Mouse (Mus musculus) MN1 (cell line): ENCODE results near the gene Zic1.

ENCODE experiments used
- DNase-seq: peaks from one replicate; pipeline ENCODE4 v3.0.0-alpha.2; 2016; ENCODE audit warnings: low spot score

The Zic1 gene

DNA sequence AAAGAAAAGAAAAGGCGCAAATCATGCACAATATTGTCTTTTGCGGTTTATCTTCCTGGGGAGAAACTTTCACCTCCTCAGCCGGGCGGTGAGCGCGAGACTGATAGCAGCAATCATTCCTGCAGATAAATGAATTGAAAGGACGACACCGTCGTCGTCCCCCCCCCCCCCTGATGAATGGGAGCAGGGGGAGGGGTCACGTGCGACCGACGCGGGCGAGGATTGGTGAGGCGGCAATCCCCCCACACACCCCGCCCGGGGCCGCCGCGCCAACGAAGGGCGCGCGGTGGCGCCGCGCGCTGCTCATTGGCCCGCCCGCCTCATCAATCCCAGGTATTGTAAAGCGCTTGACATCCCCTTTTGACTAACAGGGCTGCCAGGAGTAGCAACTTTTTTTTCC, at the start of gene Zic1:
Gene Zic1 (minus strand): TSS at position 147 of the 400 bp plus-strand sequence.
- DNase-seq: no peak

GRCm38 (mm10) chr9:91414007-91414661, 48.5 kb upstream of the Zic1 start:
- no peak for DNase-seq

DNA sequence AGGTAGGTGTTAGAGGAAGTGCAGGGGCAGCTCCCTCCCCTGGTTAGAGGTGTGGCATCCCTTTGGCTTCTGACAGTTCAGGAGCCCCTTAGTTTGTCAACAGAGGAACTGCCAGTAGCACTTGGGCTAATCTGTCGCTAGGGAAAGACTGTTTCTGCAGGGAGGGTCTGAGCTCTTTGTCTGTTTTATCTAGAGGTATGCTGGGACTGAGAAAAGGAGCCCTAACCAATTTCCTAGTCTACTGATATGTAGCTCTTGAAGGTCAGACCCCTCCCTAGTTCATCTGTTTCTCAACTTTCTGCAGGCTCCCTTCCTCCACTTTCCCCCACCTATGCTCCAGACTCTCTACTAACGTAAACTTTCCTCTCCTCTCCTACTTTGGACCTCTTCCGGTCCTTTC, 44.2 kb upstream of the Zic1 start:
- DNase-seq: no peak

GRCm38 (mm10) chr9:91406258-91406763, 40.7 kb upstream of the Zic1 start:
- DNase-seq: no peak

- DNase-seq: no peak
These were observed 40.2 kb upstream of the Zic1 start for GRCm38 (mm10) chr9:91405753-91406178.

DNA sequence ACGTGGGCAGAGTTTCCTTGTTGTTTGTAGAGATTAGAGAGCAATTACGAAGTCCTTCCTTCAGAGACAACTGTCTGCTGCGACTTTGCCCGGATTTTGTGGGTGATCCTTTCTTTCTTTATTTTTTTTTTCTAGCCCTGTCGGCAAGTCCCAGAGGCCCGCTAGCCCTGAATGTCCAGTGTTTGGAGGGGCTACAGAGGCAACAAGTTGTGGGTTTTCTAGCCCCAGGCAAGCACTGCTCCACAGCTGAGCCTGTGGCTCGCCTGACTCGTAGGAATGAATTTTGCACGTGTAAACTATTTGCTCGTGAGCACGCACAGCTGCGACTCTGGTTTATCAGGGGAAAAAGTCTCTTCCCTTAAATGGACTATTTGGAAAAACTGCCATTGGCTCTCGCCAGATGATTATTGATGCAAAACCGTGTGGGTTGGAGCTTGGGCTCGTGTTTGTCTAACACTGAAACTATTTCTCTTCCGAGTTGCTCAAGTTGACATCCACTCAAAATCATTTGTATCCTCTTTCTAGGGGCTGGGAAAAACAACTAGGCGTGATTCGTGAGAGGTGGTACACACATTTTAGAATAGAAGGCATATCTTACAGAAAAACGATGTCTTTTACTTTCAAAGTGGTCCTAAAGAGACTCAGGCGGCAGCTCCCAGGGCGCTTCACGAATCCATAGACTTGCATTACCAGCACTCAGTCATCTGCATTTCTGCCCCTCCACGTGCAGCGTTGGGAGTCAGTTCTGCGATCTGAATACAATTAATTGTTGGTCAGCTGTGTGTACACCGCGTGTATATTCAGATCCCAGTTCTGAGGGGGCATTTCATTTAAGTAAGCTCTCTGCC, 39.5 kb upstream of the Zic1 start:
- no peak for DNase-seq

- DNase-seq: no peak
These were observed 38.6 kb upstream of the Zic1 start for GRCm38 (mm10) chr9:91404229-91404628.

- no peak for DNase-seq
These were observed 35.9 kb upstream of the Zic1 start for GRCm38 (mm10) chr9:91401471-91401870.

GRCm38 (mm10) chr9:91400482-91401093, 35.0 kb upstream of the Zic1 start:
- no peak for DNase-seq

DNA sequence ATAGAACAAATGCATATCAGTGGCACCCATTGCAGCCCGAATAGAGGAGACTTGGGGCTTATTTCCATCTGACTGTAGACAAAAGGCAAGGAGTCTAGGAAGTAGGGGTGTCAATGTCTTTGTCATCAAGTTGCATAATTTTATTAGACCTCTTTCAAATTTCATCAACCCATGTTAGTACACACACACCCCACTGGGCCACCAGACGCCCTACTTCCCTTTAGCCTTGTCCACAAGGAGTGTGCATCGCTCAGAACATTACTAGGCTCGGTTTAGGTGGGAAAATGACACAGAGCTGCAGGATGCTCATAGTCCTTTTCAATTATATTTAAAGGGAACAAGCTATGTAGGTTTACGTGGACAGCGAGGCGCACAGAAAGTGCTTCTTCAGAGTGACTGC, 34.4 kb upstream of the Zic1 start:
- DNase-seq: no peak

DNA sequence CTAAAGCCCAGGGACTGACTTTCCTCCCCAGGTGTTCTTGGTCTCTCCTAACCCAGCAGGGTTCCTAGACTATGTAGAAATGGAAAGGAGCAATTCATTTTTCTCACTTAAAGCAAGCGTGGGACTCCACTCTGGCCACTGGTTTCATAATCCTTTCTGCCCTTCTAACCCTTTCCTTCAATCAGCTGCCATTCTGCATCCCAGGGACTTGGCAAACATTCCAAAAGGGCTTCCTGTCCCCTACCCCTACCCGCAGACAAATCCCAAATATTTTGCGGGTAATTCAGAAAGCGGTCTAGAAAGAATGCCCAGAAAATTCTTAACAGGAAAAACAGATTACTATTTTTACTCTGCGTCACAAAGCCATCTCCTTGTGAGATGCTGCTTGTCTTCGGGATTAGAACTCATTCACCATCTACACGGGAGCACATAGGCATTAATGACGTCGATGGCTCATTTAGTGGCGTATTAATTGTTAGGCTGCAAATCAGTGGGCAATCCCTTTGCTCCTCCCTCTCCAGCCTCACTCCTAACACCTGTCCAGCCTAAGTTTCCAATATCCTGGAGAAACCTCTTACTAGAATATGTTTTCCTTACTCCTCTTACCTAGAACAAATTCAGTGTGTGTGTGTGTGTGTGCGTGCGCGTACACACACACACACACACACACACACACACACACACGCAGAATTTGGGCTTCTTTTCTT, 29.6 kb upstream of the Zic1 start:
- DNase-seq: no peak

GRCm38 (mm10) chr9:91394211-91394646, 28.6 kb upstream of the Zic1 start:
- no peak for DNase-seq

- no peak for DNase-seq
These were observed 27.9 kb upstream of the Zic1 start for GRCm38 (mm10) chr9:91393376-91394068.

DNA sequence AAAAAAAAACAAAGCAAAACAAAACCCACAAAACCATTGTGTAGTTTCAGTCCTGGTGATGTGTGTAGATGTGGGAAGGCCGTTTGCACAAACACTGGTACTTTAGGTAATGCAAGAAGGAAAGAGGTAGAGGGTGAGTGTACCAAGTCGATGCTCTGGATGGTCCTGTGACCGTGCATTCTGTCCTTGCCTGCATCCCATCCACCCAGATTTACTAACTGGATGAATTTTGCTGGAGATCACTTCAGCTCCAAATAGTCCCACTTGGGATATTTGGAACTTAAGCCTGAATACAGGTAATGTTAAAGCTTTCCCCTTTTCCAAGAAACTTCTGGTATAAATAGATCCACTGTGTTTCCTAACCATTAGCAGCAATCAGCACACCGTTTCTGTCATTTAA, 22.6 kb upstream of the Zic1 start:
- no peak for DNase-seq

GRCm38 (mm10) chr9:91387740-91388080, 22.1 kb upstream of the Zic1 start:
- DNase-seq: no peak

- no peak for DNase-seq
These were observed 21.5 kb upstream of the Zic1 start for GRCm38 (mm10) chr9:91386891-91387739.

DNA sequence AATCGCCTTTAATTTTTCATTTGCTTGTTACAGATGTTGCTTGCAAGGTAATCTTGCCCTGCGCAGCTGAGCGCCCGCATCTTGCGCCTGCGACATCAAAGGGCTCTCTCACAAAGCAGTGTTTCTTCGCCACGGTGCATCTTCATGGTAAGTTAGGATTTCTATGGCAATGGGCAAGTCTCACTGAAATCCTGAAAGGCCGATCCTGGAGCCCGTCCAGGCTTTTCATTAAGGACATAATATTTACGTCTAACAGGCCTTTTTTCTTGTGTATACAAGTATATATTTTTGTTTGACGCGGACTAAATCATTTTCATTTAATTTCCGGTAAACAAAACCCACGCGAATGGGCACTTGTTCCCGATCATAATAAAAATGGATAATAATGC, 20.9 kb upstream of the Zic1 start:
- no peak for DNase-seq

- DNase-seq: no peak
These were observed 20.2 kb upstream of the Zic1 start for GRCm38 (mm10) chr9:91385561-91386430.

DNA sequence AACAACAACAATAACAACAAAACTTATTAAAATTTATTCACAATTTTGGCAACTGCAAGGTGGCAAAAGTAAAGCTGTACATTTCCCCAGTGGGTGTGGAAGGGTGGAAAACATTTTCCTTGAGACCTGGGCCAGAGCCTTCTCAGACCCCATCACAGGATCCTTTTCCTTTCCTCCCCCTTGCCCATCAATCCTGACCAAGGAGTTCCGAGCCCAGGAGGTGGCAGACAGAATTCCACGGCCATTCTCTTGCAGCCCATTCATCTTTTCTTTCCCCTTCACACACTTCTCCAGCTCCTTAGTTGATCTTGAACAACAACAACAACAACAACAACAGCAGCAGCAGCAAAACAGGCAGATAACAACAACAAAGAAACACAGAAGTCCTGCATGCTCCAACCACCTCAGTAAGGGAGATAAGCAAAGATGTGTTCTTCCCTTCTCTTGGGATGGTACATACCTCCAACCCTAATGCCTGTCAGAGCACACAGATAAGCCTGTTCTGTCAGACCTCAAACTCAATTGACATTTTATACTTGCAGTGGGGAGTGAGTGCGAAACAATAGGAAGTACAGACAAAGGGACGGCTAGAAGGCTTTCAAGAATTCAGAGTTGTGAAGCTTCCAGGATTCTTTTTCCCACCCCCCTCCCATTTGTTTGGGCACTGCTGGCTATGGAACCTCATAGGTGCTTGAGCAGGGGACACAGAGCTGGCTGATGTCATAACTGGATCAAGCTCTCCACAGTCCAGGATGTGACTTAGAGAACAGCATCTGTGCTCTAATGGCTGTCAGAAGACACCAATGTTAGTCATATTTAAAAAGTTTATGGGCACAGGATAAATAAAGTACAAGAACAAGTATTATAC, 19.3 kb upstream of the Zic1 start:
- no peak for DNase-seq
